Mouse (Mus musculus) right cerebral cortex, adult 18-20 months (tissue): ENCODE measurements around the gene Zfp944.
"Not testable (repeated sequence)": the region's sequence is repeated elsewhere in the genome, so short reads cannot be mapped to it uniquely, and the experiment has no call there.

Experiments
- DNase-seq: peaks from one replicate; pipeline ENCODE4 v3.0.0; 2022; ENCODE audit warnings: mixed read lengths

The Zfp944 gene

DNA sequence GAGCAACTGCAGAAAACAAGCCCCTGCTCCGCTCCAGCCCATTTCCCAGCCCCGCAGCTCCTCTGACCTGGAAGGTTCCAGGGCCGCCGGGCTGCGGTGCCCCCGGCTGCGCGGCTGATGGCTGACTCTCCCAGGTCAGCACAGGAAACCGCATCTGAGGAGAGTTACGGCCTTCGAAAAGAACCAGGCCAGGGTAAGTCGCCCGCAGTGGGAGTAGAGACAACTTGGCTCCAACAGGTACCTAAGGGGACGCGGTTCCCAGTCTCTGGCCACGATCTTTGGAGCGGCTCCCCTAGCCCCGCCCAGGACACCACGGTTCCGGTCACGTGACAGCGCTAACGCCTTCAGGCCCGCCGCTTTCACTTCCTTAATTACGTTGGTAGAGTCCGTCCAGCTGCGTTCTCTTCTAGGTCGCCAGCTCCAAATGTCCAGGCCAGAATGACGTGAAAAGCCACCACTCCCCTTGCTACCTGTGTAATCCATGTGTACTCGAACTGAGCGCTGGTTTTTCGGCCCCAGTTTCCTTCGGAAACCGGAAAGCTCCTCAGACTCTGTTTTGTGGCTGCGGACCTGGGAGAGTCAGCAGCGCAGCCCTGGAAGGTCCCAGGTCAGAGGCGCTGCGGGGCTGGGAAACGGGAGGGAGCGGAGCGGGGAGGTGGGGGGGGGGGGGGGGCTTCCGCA is at the start of gene Zfp944, which contains the start of gene Zfp758:
Zfp944 (minus strand) TSS at position 300 of the 681 bp plus-strand sequence.
Zfp758 (plus strand) TSS at position 353 of the 681 bp plus-strand sequence.
- DNase-seq = peak; percentile 21

DNA sequence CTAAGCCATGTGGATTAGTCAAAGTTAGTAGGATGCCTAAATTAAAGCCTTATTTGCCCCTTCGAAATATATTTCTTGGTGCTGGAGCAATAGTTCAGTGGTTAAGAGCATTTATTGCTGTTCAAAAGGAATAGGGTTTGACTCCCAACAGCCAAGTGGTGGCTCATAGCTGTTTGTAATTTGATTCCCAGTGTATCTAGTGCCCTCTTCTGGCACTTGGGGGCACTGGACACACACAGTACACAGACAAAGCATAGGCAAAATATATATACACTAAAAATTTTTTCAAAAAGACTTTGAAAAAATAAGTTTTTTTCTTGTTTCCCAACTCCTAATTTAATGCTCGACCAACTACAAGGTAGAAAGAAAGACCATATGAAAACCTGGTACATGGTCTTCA is 49.6 kb upstream of the Zfp944 start:
- DNase-seq = no peak

DNA sequence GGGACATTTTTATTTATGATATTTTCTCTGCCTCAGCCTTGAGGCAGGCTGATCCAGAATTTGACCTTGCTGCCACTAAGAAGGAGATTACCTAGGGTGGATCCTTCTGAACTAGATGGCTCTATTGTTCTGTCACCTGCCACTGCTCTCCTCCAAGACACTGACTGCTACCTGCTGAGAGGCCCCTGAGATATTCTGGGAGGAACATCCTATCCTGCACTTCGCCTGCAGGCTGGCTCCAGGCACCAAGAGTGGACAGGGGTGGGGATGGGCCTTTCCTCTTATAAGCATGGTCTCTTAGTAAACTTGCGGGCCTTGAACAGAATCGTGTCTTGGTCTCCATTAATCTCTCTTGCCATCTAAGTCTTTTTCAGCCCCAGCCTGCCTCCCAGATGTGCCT is 2.7 kb upstream of the Zfp944 start:
- DNase-seq = no peak

DNA sequence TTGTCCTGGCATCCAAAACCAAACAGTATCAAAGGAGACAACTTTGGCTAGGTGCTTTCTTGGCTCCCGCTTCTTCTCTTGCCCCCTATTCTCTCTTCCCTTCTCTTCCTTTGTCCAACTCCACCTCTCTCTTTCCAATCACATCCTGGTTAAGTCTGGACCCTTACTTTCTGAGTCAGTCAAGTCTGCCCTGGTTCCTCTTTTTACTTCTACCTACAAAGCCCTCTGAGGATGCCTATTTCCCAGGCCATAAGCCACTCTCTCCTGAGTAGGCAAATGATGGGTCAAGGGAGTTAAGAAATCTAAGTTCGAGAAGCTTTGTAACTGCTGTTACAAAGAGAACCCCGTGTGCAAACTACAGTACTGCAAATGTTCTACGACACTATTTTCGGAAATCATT is 628 bp downstream of the Zfp944 start:
- DNase-seq = no peak

DNA sequence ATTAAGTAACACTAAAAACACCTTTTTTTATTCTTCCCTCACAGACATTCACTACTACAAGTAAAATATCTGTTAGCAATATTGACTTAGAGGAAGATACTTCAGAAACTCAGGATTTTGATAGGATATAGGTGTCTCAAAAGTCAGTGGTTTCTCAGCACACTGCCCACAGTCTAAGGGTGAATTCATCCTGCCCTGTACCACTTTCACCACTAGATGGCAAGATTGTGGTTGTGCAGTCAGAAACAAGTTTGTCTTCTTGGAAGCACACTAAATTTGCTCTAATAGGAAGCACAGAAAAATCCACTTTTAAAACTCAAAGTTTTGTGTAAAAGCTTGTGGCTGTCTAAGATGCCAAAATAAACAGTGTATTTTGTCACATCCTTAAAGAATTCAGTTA is 8.4 kb downstream of the Zfp944 start:
- DNase-seq = peak; percentile 33

DNA sequence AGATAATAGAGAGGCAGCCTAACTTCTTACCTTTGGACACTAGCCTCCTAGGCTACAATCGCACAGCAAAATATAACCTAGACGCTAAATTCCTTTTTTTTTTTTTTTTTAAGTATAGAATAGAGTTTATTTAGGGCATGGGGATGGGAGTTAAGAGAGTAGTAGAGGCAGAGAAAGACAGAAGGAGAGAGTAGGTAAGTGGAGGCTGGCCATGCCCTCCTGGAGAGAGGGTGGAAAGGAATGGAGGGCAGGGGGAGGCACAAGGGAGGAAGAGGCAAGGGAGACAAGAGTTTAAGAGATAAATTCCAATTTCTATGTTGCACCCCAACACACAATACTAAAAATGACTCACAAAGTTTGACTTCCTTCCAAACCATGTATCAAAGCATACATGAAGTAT is 46.0 kb downstream of the Zfp944 start:
- not testable (repeated sequence) for DNase-seq

DNA sequence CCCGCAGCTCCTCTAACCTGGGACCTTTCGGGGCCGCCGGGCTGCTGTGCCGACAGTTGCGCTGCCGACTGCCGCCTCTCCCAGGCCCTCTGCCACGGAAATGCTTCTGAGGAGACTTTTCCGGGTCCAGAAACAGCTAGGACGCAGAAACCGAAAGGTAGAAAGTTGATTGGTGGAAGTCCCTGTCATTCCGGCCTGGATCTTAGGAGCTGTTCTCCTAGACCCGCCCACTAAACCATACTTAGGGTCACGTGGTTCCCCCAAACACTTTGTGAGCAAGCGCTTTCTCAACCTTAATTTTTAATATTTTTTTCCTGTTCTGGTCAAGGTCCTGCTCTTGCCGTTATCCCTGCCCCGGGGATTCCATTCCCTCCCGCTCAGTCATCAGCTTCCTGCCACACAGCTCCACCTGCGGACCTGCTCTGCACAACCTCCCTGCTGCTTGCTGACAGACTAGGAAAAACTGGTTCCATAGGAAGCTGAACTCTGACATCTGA is 46.4 kb downstream of the Zfp944 start, which contains the start of gene CT030661.1:
CT030661.1 (minus strand) TSS at position 108 of the 497 bp plus-strand sequence.
- peak; percentile 96 for DNase-seq

DNA sequence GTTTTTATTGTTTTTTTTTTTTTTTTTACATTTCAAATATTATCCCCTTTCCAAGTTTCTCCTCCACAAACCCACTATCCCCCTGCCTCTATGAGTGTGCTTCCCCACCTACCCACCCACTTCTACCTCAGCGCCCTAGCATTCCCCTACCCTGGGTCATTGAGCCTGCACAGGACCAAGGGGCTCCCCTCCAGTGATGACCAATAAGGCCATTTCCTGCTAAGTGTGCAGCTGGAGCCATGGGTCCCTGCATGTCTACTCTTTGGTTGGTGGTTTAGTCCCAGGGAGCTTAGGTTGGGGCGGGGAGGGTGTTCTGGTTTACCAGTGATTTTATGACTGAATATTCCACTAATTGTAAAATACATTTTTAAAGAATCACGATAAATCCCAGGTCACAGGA is 47.0 kb downstream of the Zfp944 start:
- DNase-seq = peak; percentile 1
